Mouse (Mus musculus): ENCODE data around the gene Pole4. TPM values are rescaled to one million over a fixed set of nuclear protein-coding genes. Genes with fewer than 3 reads are reported as not detected.

Gene Pole4
- total and polyA plus RNA-seq, 3 experiments = 32.3 to 81.1 (median 58.8) TPM

- H3K9me3 ChIP-seq (replicated peaks) = no peaks in the 10 kb centered on the region
- no peaks in the 10 kb centered on the region for H3K27me3 ChIP-seq (ENCODE audit: insufficient read depth, low read length)
- peaks cover 98% of the 10 kb centered on the region for H3K36me3 ChIP-seq (replicated peaks)
- ATAC-seq (ENCODE audit: extremely low read depth, insufficient number of reproducible peaks, low FRiP score, poor library complexity, severe bottlenecking) (no peak; the same call in 1 of the 2 replicates), DNase-seq (ENCODE audit: low spot score) (peak; percentile 46)
- TF ChIP-seq GATA2 (IDR thresholded peaks at IDR 0.05; ENCODE audit: borderline replicate concordance, low read depth, low read length) (no peak), TAL1 (conservative IDR thresholded peaks at IDR 0.05; ENCODE audit: low read depth, low read length) (no peak), CTCF (IDR thresholded peaks at IDR 0.05; ENCODE audit: low read depth, low read length) (no peak), GATA1 (IDR thresholded peaks at IDR 0.05; ENCODE audit: borderline replicate concordance, low read length) (no peak), POLR2AphosphoS5 (IDR thresholded peaks at IDR 0.05; ENCODE audit: insufficient replicate concordance, low read depth, low read length) (no peak)
- H3K4me1 ChIP-seq (ENCODE audit: insufficient read depth, low read depth, low read length) = peaks cover 17% of the 10 kb centered on the region
- H3K4me3 ChIP-seq (ENCODE audit: low read depth, low read length) = no peak overlapping the region
These were observed 35.1 kb upstream of the Pole4 start for GRCm38 (mm10) chr6:82740269-82740668.

DNA sequence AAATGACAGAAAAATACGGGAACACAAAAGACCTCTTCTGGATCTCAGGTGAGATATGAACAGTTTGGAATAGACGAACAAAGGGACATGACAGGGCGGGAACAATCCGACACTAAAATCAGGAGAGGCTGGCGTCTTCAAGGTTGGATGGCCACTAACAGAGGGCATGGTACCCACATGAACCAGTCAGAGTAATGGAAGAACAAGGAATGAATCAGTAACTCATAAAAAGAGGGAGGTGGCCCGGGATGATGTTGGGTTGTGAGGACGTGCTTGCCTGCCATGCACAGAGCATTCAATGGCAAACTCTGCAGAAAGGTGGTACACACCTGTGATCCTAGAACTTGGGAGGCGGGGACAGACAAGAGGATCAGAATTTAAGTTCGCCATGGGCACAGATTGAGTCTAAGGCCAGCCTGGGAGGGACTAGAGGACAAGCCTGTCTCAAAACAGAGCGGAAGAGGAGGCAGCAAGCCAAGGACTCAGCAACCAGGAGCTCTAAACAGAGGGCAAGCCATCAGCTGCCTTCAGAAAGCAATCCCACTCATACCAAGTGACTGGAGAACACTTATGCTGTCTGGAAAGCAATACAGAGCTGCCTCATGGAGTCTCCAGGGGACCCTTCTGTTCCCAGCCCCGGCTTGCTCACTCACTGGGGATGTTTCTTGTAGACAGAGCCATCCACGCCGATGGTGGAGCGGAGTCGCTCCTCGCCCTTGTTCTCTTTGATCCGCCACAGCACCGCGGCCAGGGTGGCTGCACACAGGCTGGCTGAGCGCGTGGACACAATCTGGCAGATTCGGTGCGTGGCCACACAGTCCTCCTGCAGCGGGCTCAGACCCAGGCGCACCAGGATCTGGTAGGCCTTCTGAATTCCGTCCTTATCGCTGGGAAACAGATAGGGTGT lies 32.7 kb upstream of the Pole4 start:
- H3K36me3 ChIP-seq (replicated peaks) = peaks cover 96% of the 10 kb centered on the region
- ATAC-seq (ENCODE audit: extremely low read depth, insufficient number of reproducible peaks, low FRiP score, poor library complexity, severe bottlenecking) (no peak), DNase-seq (ENCODE audit: low spot score) (no peak)
- no peak for TF ChIP-seq TAL1 (conservative IDR thresholded peaks at IDR 0.05; ENCODE audit: low read depth, low read length)
- TF ChIP-seq GATA1 (IDR thresholded peaks at IDR 0.05; ENCODE audit: borderline replicate concordance, low read length) = no peak
- TF ChIP-seq GATA2 (IDR thresholded peaks at IDR 0.05; ENCODE audit: borderline replicate concordance, low read depth, low read length) = no peak
- no peak for TF ChIP-seq POLR2AphosphoS5 (IDR thresholded peaks at IDR 0.05; ENCODE audit: insufficient replicate concordance, low read depth, low read length)
- no peak for TF ChIP-seq CTCF (IDR thresholded peaks at IDR 0.05; ENCODE audit: low read depth, low read length)
- no peaks in the 10 kb centered on the region for H3K27me3 ChIP-seq (ENCODE audit: insufficient read depth, low read length)
- peaks cover 7% of the 10 kb centered on the region for H3K4me1 ChIP-seq (ENCODE audit: insufficient read depth, low read depth, low read length)
- no peak overlapping the region for H3K4me3 ChIP-seq (ENCODE audit: low read depth, low read length)
- no peaks in the 10 kb centered on the region for H3K9me3 ChIP-seq (replicated peaks)

DNA sequence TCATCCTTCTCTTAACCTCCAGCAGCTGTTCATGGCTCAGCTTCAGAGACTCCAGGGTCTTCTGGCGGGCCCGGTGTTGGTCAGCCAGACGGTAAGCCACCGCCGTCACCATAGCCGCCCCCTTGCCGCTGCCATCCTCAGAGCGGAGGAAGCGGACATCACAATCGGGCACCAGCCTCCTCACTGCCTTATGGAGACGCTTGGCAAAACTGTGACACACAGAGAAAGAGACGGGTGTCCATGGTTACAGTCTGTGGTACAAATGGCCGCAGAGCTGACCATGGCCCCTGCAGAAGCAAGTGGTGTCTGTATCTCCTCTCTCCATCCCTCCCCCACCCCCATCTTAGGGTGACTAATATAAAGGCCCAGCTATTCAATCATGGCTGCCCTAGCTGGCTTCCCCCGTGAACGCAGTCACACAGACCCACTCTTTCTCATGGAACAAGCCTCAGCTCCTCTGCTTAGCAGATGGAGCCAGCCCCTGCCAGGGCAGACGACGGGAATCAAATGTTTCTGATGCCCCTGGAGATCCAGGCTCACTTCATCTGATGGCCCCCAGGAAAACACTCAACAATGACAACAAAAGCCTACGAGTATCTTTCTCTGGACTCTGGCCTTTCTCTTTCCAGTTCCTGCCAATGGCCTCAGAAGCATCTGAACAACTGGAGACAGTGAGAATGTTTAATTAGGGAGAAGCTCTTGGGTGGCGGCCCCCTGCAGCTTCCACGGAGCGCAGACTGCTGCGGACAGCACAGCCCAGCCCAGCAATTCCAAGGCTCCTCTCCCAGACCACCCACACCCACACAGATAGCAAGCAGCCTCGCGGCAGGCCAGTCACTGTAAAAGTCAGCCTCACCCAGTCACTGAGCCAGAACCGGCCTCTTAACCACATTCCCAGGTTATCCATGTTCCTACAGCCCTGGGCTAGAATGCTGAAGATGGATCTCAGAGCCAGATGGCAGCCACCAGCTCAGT lies 31.7 kb upstream of the Pole4 start:
- no peaks in the 10 kb centered on the region for H3K9me3 ChIP-seq (replicated peaks)
- peaks cover 92% of the 10 kb centered on the region for H3K36me3 ChIP-seq (replicated peaks)
- ATAC-seq (ENCODE audit: extremely low read depth, insufficient number of reproducible peaks, low FRiP score, poor library complexity, severe bottlenecking) (no peak), DNase-seq (ENCODE audit: low spot score) (no peak)
- TF ChIP-seq TAL1 (conservative IDR thresholded peaks at IDR 0.05; ENCODE audit: low read depth, low read length) (no peak), GATA1 (IDR thresholded peaks at IDR 0.05; ENCODE audit: borderline replicate concordance, low read length) (no peak), GATA2 (IDR thresholded peaks at IDR 0.05; ENCODE audit: borderline replicate concordance, low read depth, low read length) (no peak), CTCF (IDR thresholded peaks at IDR 0.05; ENCODE audit: low read depth, low read length) (no peak), POLR2AphosphoS5 (IDR thresholded peaks at IDR 0.05; ENCODE audit: insufficient replicate concordance, low read depth, low read length) (no peak)
- H3K4me3 ChIP-seq (ENCODE audit: low read depth, low read length) = no peak overlapping the region
- H3K4me1 ChIP-seq (ENCODE audit: insufficient read depth, low read depth, low read length) = peaks cover 7% of the 10 kb centered on the region
- H3K27me3 ChIP-seq (ENCODE audit: insufficient read depth, low read length) = no peaks in the 10 kb centered on the region

GRCm38 (mm10) chr6:82735347-82735746 lies 30.2 kb upstream of the Pole4 start:
- TF ChIP-seq TAL1 (conservative IDR thresholded peaks at IDR 0.05; ENCODE audit: low read depth, low read length) = no peak
- no peak for TF ChIP-seq GATA2 (IDR thresholded peaks at IDR 0.05; ENCODE audit: borderline replicate concordance, low read depth, low read length)
- no peak for TF ChIP-seq GATA1 (IDR thresholded peaks at IDR 0.05; ENCODE audit: borderline replicate concordance, low read length)
- no peak for TF ChIP-seq POLR2AphosphoS5 (IDR thresholded peaks at IDR 0.05; ENCODE audit: insufficient replicate concordance, low read depth, low read length)
- no peak for TF ChIP-seq CTCF (IDR thresholded peaks at IDR 0.05; ENCODE audit: low read depth, low read length)
- peaks cover 93% of the 10 kb centered on the region for H3K36me3 ChIP-seq (replicated peaks)
- no peak overlapping the region for H3K4me3 ChIP-seq (ENCODE audit: low read depth, low read length)
- no peaks in the 10 kb centered on the region for H3K9me3 ChIP-seq (replicated peaks)
- DNase-seq (ENCODE audit: low spot score) = no peak
- no peak for ATAC-seq (ENCODE audit: extremely low read depth, insufficient number of reproducible peaks, low FRiP score, poor library complexity, severe bottlenecking)
- peaks cover 4% of the 10 kb centered on the region for H3K4me1 ChIP-seq (ENCODE audit: insufficient read depth, low read depth, low read length)
- no peaks in the 10 kb centered on the region for H3K27me3 ChIP-seq (ENCODE audit: insufficient read depth, low read length)

DNA sequence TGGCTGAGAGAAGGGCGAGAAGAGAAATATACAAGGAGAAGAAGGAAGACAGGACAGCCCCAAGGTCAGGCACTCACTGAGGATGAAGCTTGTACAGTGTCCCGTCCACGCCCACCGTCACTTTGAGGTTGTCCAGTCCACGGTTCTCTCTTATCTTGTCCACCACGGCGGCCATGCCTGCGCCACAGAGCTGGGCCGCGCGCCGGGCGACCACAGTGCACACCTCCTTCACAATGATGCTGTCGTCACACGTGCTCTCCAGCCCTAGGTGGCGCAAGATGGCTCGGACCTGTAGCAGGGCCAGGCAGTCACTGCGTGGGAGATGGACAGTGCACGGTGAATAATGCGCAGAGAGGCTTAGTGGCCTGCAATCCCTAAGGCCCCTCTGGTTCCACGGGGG lies 23.5 kb upstream of the Pole4 start:
- Histone ChIP-seq H3K9me3 (replicated peaks) (no peaks in the 10 kb centered on the region), H3K27me3 (ENCODE audit: insufficient read depth, low read length) (no peaks in the 10 kb centered on the region), H3K4me1 (ENCODE audit: insufficient read depth, low read depth, low read length) (peaks cover 5% of the 10 kb centered on the region; the same call in 1 of the 2 replicates), H3K36me3 (replicated peaks) (peaks cover 94% of the 10 kb centered on the region), H3K4me3 (ENCODE audit: low read depth, low read length) (no peak overlapping the region)
- ATAC-seq (ENCODE audit: extremely low read depth, insufficient number of reproducible peaks, low FRiP score, poor library complexity, severe bottlenecking) (no peak), DNase-seq (ENCODE audit: low spot score) (no peak)
- no peak for TF ChIP-seq GATA1 (IDR thresholded peaks at IDR 0.05; ENCODE audit: borderline replicate concordance, low read length)
- no peak for TF ChIP-seq TAL1 (conservative IDR thresholded peaks at IDR 0.05; ENCODE audit: low read depth, low read length)

GRCm38 (mm10) chr6:82727206-82727605 lies 22.0 kb upstream of the Pole4 start:
- no peak for DNase-seq (ENCODE audit: low spot score)
- Histone ChIP-seq H3K9me3 (replicated peaks) (no peaks in the 10 kb centered on the region), H3K36me3 (replicated peaks) (peaks cover 95% of the 10 kb centered on the region), H3K4me3 (ENCODE audit: low read depth, low read length) (no peak overlapping the region), H3K4me1 (ENCODE audit: insufficient read depth, low read depth, low read length) (peaks cover 5% of the 10 kb centered on the region; the same call in 1 of the 2 replicates), H3K27me3 (ENCODE audit: insufficient read depth, low read length) (no peaks in the 10 kb centered on the region)
- TF ChIP-seq POLR2AphosphoS5 (IDR thresholded peaks at IDR 0.05; ENCODE audit: insufficient replicate concordance, low read depth, low read length) (no peak), CTCF (IDR thresholded peaks at IDR 0.05; ENCODE audit: low read depth, low read length) (no peak), GATA1 (IDR thresholded peaks at IDR 0.05; ENCODE audit: borderline replicate concordance, low read length) (no peak), GATA2 (IDR thresholded peaks at IDR 0.05; ENCODE audit: borderline replicate concordance, low read depth, low read length) (no peak), TAL1 (conservative IDR thresholded peaks at IDR 0.05; ENCODE audit: low read depth, low read length) (no peak)
- ATAC-seq (ENCODE audit: extremely low read depth, insufficient number of reproducible peaks, low FRiP score, poor library complexity, severe bottlenecking) = no peak
